Mouse (Mus musculus) embryo, embryonic 11 days (tissue): ENCODE data around the gene Rnf213.

Experiments
- DNase-seq: peaks from one replicate; pipeline ENCODE4 v3.0.0-alpha.2; 2015

The Rnf213 gene

GRCm38 (mm10) chr11:119438776-119439175 is 45.9 kb downstream of the Rnf213 start:
- DNase-seq = no peak

- DNase-seq = no peak
Measured at GRCm38 (mm10) chr11:119442199-119442598, 49.3 kb downstream of the Rnf213 start.

GRCm38 (mm10) chr11:119443442-119443841 is 50.5 kb downstream of the Rnf213 start:
- no peak for DNase-seq

GRCm38 (mm10) chr11:119456097-119456496 is 63.2 kb downstream of the Rnf213 start:
- no peak for DNase-seq

- no peak for DNase-seq
Measured at GRCm38 (mm10) chr11:119477876-119478275, 85.0 kb downstream of the Rnf213 start.

GRCm38 (mm10) chr11:119490861-119491689 is 98.2 kb downstream of the Rnf213 start, which contains the start of gene Endov:
TSS of gene Endov (plus strand) at chr11:119491347.
- DNase-seq = peak; percentile 100

- DNase-seq = no peak
Measured at GRCm38 (mm10) chr11:119491690-119492087, 98.8 kb downstream of the Rnf213 start.

GRCm38 (mm10) chr11:119492830-119493229 is 99.9 kb downstream of the Rnf213 start:
- no peak for DNase-seq

- no peak for DNase-seq
Measured at GRCm38 (mm10) chr11:119493516-119493915, 100.6 kb downstream of the Rnf213 start.

- DNase-seq = no peak
Measured at GRCm38 (mm10) chr11:119496147-119496546, 103.2 kb downstream of the Rnf213 start.

GRCm38 (mm10) chr11:119497451-119497850 is 104.6 kb downstream of the Rnf213 start:
- no peak for DNase-seq

GRCm38 (mm10) chr11:119499297-119499696 is 106.4 kb downstream of the Rnf213 start:
- DNase-seq = no peak

- no peak for DNase-seq
Measured at GRCm38 (mm10) chr11:119500011-119500410, 107.1 kb downstream of the Rnf213 start.

- peak; percentile 79 for DNase-seq
Measured at GRCm38 (mm10) chr11:119503675-119504074, 110.8 kb downstream of the Rnf213 start.

- DNase-seq = no peak
Measured at GRCm38 (mm10) chr11:119506386-119506785, 113.5 kb downstream of the Rnf213 start.

GRCm38 (mm10) chr11:119507772-119508171 is 114.9 kb downstream of the Rnf213 start:
- no peak for DNase-seq

- DNase-seq = peak; percentile 28
Measured at GRCm38 (mm10) chr11:119509165-119509776, 116.4 kb downstream of the Rnf213 start.

- DNase-seq = no peak
Measured at GRCm38 (mm10) chr11:119513038-119513659, 120.2 kb downstream of the Rnf213 start.

GRCm38 (mm10) chr11:119514108-119514860 is 121.4 kb downstream of the Rnf213 start:
- DNase-seq = no peak

GRCm38 (mm10) chr11:119514967-119515636 is 122.2 kb downstream of the Rnf213 start:
- DNase-seq = peak; percentile 86

GRCm38 (mm10) chr11:119515823-119516676 is 123.2 kb downstream of the Rnf213 start:
- no peak for DNase-seq
